Mouse (Mus musculus) embryonic facial prominence, embryonic 11.5 days (tissue): ENCODE data around the gene Fer. TPM values are rescaled to one million over a fixed set of nuclear protein-coding genes. Genes with fewer than 3 reads are reported as not detected.

ENCODE experiments used
- ATAC-seq: fragments of 200-750 bp; cut with Nextera tagmentation; replicated peaks from 2 replicates; pipeline ENCODE4 v1.8.0; 2017; ENCODE audit warnings: low read depth; ENCODE audit not compliant: insufficient number of reproducible peaks, low FRiP score, low TSS enrichment
- DNase-seq: peaks from one replicate; pipeline ENCODE4 v3.0.0-alpha.2; 2015; ENCODE audit warnings: low spot score
- H3K27ac ChIP-seq: fragments of 300-500 bp; sonication (generic); replicated peaks from 2 replicates; pipeline ENCODE4 v1.5.1; 2014; ENCODE audit warnings: mild to moderate bottlenecking, low read depth, low read length, control low read depth
- H3K27me3 ChIP-seq: fragments of 300-500 bp; sonication (generic); 2 replicates; pipeline ENCODE4 v1.6.1; 2014; ENCODE audit warnings: mild to moderate bottlenecking, low read length, moderate library complexity, mixed read lengths; ENCODE audit not compliant: control insufficient read depth, insufficient read depth
- H3K36me3 ChIP-seq: fragments of 300-500 bp; sonication (generic); replicated peaks from 2 replicates; pipeline ENCODE4 v1.6.1; 2014; ENCODE audit warnings: low read depth, mild to moderate bottlenecking, low read length, moderate library complexity, mixed read lengths; ENCODE audit not compliant: control insufficient read depth, insufficient read depth
- H3K4me1 ChIP-seq: fragments of 300-500 bp; sonication (generic); 2 replicates; pipeline ENCODE4 v1.6.1; 2014; ENCODE audit warnings: low read length, mixed read lengths; ENCODE audit not compliant: control insufficient read depth, insufficient read depth
- H3K4me2 ChIP-seq: fragments of 300-500 bp; sonication (generic); 2 replicates; pipeline ENCODE4 v1.6.1; 2014; ENCODE audit warnings: low read depth, mild to moderate bottlenecking, control low read depth, low read length, moderate library complexity
- H3K4me3 ChIP-seq: fragments of 300-500 bp; sonication (generic); 2 replicates; pipeline ENCODE4 v1.5.1; 2014; ENCODE audit warnings: low read depth, low read length, control low read depth
- H3K9ac ChIP-seq: fragments of 300-500 bp; sonication (generic); replicated peaks from 2 replicates; pipeline ENCODE4 v1.6.1; 2014; ENCODE audit warnings: mild to moderate bottlenecking, control low read depth, low read length
- H3K9me3 ChIP-seq: fragments of 300-500 bp; sonication (generic); replicated peaks from 2 replicates; pipeline ENCODE4 v1.6.1; 2016; ENCODE audit warnings: mild to moderate bottlenecking, low read length, inconsistent platforms, mixed read lengths; ENCODE audit not compliant: control insufficient read depth
- WGBS: fragments of 180-500 bp; shearing (Covaris S2); extraction: QIAGEN DNeasy Blood & Tissue Kit; methylation state at CpG from one replicate; pipeline ENCODE4 v1.1.7; 2014; 5-methylcytosine and 5-hydroxymethylcytosine counted together
- polyA plus RNA-seq: library from polyadenylated mRNA; unstranded; fragments of >200 nt; fragmentation: Nextera tagmentation; extraction: Ambion mirVana; gene quantifications from 2 replicates; pipeline ENCODE4 v1.2.1, GENCODE M21; 2014

Gene Fer
- polyA plus RNA-seq, 1 experiment from 2014 or later: 34.6 TPM

- ATAC-seq: no peak
- Histone ChIP-seq H3K9ac (no peak overlapping the region), H3K27ac (no peak overlapping the region), H3K4me1 (no peaks in the 10 kb centered on the region), H3K27me3 (no peaks in the 10 kb centered on the region), H3K4me3 (no peak overlapping the region), H3K9me3 (no peaks in the 10 kb centered on the region), H3K4me2 (no peak overlapping the region), H3K36me3 (no peaks in the 10 kb centered on the region)
- no peak for DNase-seq
- 93% methylated on average over 8 of the region's 8 CpGs for WGBS
These were observed 275.3 kb downstream of the Fer start for GRCm38 (mm10) chr17:64138036-64138717.

GRCm38 (mm10) chr17:64139231-64139915 lies 276.5 kb downstream of the Fer start:
- 90% methylated on average over 11 of the region's 11 CpGs for WGBS
- no peak overlapping the region for H3K4me3 ChIP-seq
- no peaks in the 10 kb centered on the region for H3K27me3 ChIP-seq
- H3K4me1 ChIP-seq: no peaks in the 10 kb centered on the region
- H3K9ac ChIP-seq: no peak overlapping the region
- no peaks in the 10 kb centered on the region for H3K9me3 ChIP-seq
- no peak overlapping the region for H3K27ac ChIP-seq
- H3K4me2 ChIP-seq: no peak overlapping the region
- H3K36me3 ChIP-seq: no peaks in the 10 kb centered on the region
- DNase-seq (no peak), ATAC-seq (no peak)

GRCm38 (mm10) chr17:64140063-64140850 lies 277.4 kb downstream of the Fer start:
- H3K27ac ChIP-seq: no peak overlapping the region
- no peak overlapping the region for H3K4me3 ChIP-seq
- DNase-seq (no peak), ATAC-seq (no peak)
- H3K9me3 ChIP-seq: no peaks in the 10 kb centered on the region
- H3K9ac ChIP-seq: no peak overlapping the region
- no peaks in the 10 kb centered on the region for H3K4me1 ChIP-seq
- no peaks in the 10 kb centered on the region for H3K27me3 ChIP-seq
- 87% methylated on average over 18 of the region's 18 CpGs for WGBS
- no peaks in the 10 kb centered on the region for H3K36me3 ChIP-seq
- no peak overlapping the region for H3K4me2 ChIP-seq

GRCm38 (mm10) chr17:64141856-64142255 lies 279.0 kb downstream of the Fer start:
- DNase-seq (no peak), ATAC-seq (no peak)
- Histone ChIP-seq H3K27ac (no peak overlapping the region), H3K9ac (no peak overlapping the region), H3K36me3 (no peaks in the 10 kb centered on the region), H3K4me3 (no peak overlapping the region), H3K9me3 (no peaks in the 10 kb centered on the region), H3K27me3 (no peaks in the 10 kb centered on the region), H3K4me1 (no peaks in the 10 kb centered on the region), H3K4me2 (no peak overlapping the region)
- 76% methylated on average over 9 of the region's 9 CpGs for WGBS

GRCm38 (mm10) chr17:64146409-64146808 lies 283.5 kb downstream of the Fer start:
- H3K4me2 ChIP-seq: no peak overlapping the region
- no peaks in the 10 kb centered on the region for H3K9me3 ChIP-seq
- H3K9ac ChIP-seq: no peak overlapping the region
- 86% methylated on average over 4 of the region's 4 CpGs for WGBS
- H3K4me1 ChIP-seq: no peaks in the 10 kb centered on the region
- no peak for DNase-seq
- H3K27ac ChIP-seq: no peak overlapping the region
- H3K36me3 ChIP-seq: no peaks in the 10 kb centered on the region
- no peak for ATAC-seq
- no peak overlapping the region for H3K4me3 ChIP-seq
- H3K27me3 ChIP-seq: no peaks in the 10 kb centered on the region

GRCm38 (mm10) chr17:64150717-64151116 lies 287.9 kb downstream of the Fer start:
- Histone ChIP-seq H3K4me3 (no peak overlapping the region), H3K9me3 (no peaks in the 10 kb centered on the region), H3K36me3 (no peaks in the 10 kb centered on the region), H3K9ac (no peak overlapping the region), H3K4me1 (no peaks in the 10 kb centered on the region), H3K27me3 (no peaks in the 10 kb centered on the region), H3K27ac (no peak overlapping the region), H3K4me2 (no peak overlapping the region)
- 89% methylated on average over 1 of the region's 1 CpGs for WGBS
- ATAC-seq: no peak
- DNase-seq: no peak

- H3K27ac ChIP-seq: no peak overlapping the region
- ATAC-seq (no peak), DNase-seq (no peak)
- H3K9ac ChIP-seq: no peak overlapping the region
- H3K4me3 ChIP-seq: no peak overlapping the region
- H3K4me2 ChIP-seq: no peak overlapping the region
- H3K9me3 ChIP-seq: no peaks in the 10 kb centered on the region
- no peaks in the 10 kb centered on the region for H3K36me3 ChIP-seq
- 92% methylated on average over 5 of the region's 5 CpGs for WGBS
- no peaks in the 10 kb centered on the region for H3K4me1 ChIP-seq
- H3K27me3 ChIP-seq: no peaks in the 10 kb centered on the region
These were observed 304.9 kb downstream of the Fer start for GRCm38 (mm10) chr17:64167731-64168130.

- no peaks in the 10 kb centered on the region for H3K27me3 ChIP-seq
- DNase-seq (no peak), ATAC-seq (no peak)
- no peaks in the 10 kb centered on the region for H3K9me3 ChIP-seq
- H3K27ac ChIP-seq: no peak overlapping the region
- no peak overlapping the region for H3K4me3 ChIP-seq
- no peaks in the 10 kb centered on the region for H3K4me1 ChIP-seq
- no peak overlapping the region for H3K9ac ChIP-seq
- H3K4me2 ChIP-seq: no peak overlapping the region
- WGBS: 65% methylated on average over 5 of the region's 5 CpGs
- H3K36me3 ChIP-seq: no peaks in the 10 kb centered on the region
These were observed 307.2 kb downstream of the Fer start for GRCm38 (mm10) chr17:64170019-64170418.
